Comparison of ENCODE assay signal across 22 mouse cellular contexts in the genomic region with DNA sequence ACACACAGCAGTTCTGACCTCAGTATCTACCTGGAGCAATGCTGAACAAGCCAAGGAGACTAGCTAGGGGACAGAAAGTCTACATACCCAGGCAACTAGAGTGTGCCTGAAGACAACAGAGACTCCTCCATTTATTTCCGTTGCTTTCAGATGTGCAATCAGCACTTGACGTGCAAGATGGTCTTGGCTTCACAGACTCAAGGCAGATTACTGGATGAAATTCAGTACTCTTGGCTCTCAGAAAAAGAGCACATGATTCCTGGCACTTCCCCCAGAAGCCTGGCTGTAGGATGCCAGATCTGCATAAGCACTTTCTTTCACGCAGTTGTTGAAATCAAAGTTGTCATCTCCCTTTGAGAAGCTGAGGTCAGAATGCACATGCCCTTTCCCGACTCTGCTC. TPM values are rescaled to one million over a fixed set of nuclear protein-coding genes. Genes with fewer than 3 reads are reported as not detected.
DNase-seq lines count a peak whose midpoint lies in the region; ATAC-seq and TF ChIP-seq lines count a peak whose summit lies in the region.
"Had no signal": no experiment of that assay in that cellular context is flagged by ENCODE, and none has a peak within 500 bp of the region (broad histone marks: within the 10 kb centered on the region; RNA-seq: fewer than 3 reads in every experiment).

No protein-coding gene starts in this region.

- H3K4me3 ChIP-seq in forebrain, embryonic 15.5 days = no peak overlapping the region
- H3K4me3 ChIP-seq in forebrain, embryonic 12.5 days (replicated peaks) = no peak overlapping the region
- no peak overlapping the region for H3K4me3 ChIP-seq in lung, adult 2 months (replicated peaks; ENCODE audit: extremely low read depth, low read depth, low read length)
- H3K4me3 ChIP-seq: gastrocnemius, adult 2 months; heart, adult 2 months; liver, embryonic 13.5 days had no signal

- H3K36me3 ChIP-seq in forebrain, embryonic 15.5 days = no peaks in the 10 kb centered on the region
- no peaks in the 10 kb centered on the region for H3K36me3 ChIP-seq in forebrain, embryonic 12.5 days (replicated peaks)
- H3K36me3 ChIP-seq: liver, embryonic 13.5 days had no signal

- 63% methylated on average over 4 of the region's 4 CpGs for WGBS in forebrain, embryonic 15.5 days
- 77% methylated on average over 4 of the region's 4 CpGs for WGBS in forebrain, embryonic 12.5 days
- WGBS in lung, adult 2 months = 65% methylated on average over 4 of the region's 4 CpGs

- no peak overlapping the region for H3K9ac ChIP-seq in forebrain, embryonic 15.5 days (replicated peaks)
- H3K9ac ChIP-seq in forebrain, embryonic 12.5 days = no peak overlapping the region
- H3K9ac ChIP-seq: liver, embryonic 13.5 days had no signal

- TF ChIP-seq CTCF in lung, adult 2 months (IDR thresholded peaks at IDR 0.05; ENCODE audit: insufficient read depth, low read length) = no peak

- TF ChIP-seq POLR2A in lung, adult 2 months (IDR thresholded peaks at IDR 0.05; ENCODE audit: borderline replicate concordance, extremely low read depth, low read depth, low read length) = no peak

- peak overlapping the region; percentile 44; the same call in 1 of the 2 replicates for H3K27ac ChIP-seq in forebrain, embryonic 15.5 days (replicated peaks)
- no peak overlapping the region for H3K27ac ChIP-seq in forebrain, embryonic 12.5 days
- H3K27ac ChIP-seq: gastrocnemius, adult 2 months; heart, adult 2 months; liver, embryonic 13.5 days; stomach, postnatal 0 days had no signal

- no peaks in the 10 kb centered on the region for H3K27me3 ChIP-seq in forebrain, embryonic 15.5 days
- H3K27me3 ChIP-seq in forebrain, embryonic 12.5 days = no peaks in the 10 kb centered on the region
- H3K27me3 ChIP-seq: liver, embryonic 13.5 days had no signal

- H3K4me2 ChIP-seq in forebrain, embryonic 15.5 days (replicated peaks) = no peak overlapping the region
- no peak overlapping the region for H3K4me2 ChIP-seq in forebrain, embryonic 12.5 days
- H3K4me2 ChIP-seq: liver, embryonic 13.5 days had no signal

- peak; percentile 73 for ATAC-seq in forebrain, embryonic 15.5 days (replicated peaks)
- ATAC-seq in forebrain, embryonic 12.5 days (ENCODE audit: low FRiP score) = no peak
- ATAC-seq: CD4-positive, CD25-positive, alpha-beta regulatory T cell, adult 4 months; hindbrain, embryonic 16.5 days had no signal

- intact Hi-C loops in left cerebral cortex, postnatal 36 days (cut with DNase I) = no loop called here

- peak; percentile 1 for DNase-seq in 3T3-L1 (ENCODE audit: low read depth, low spot score)
- DNase-seq in brain, adult 2 months (ENCODE audit: low read depth, low spot score) = peak; percentile 84
- peak; percentile 38 to 60 for DNase-seq in left cerebral cortex, postnatal 36 days (ENCODE audit: low spot score in 2 of 2)
- no peak for DNase-seq in kidney, postnatal 14 days
- DNase-seq in heart, adult 8-10 months (ENCODE audit: low spot score) = no peak
- no peak for DNase-seq in lung, adult 2 months
- DNase-seq: adrenal gland, postnatal 14 days; gastrocnemius, adult 2 months; heart, adult 2 months; heart, postnatal 14 days; kidney, adult 18-20 months; liver, embryonic 13.5 days; lung, postnatal 14 days; thymus, postnatal 4 days had no signal

- no peaks in the 10 kb centered on the region for H3K9me3 ChIP-seq in forebrain, embryonic 15.5 days
- no peaks in the 10 kb centered on the region for H3K9me3 ChIP-seq in forebrain, embryonic 12.5 days
- H3K9me3 ChIP-seq: liver, embryonic 13.5 days had no signal

- no peaks in the 10 kb centered on the region for H3K4me1 ChIP-seq in forebrain, embryonic 15.5 days
- H3K4me1 ChIP-seq in forebrain, embryonic 12.5 days = no peaks in the 10 kb centered on the region
- H3K4me1 ChIP-seq in lung, adult 2 months (ENCODE audit: control insufficient read depth, insufficient read depth, low read length) = no peaks in the 10 kb centered on the region
- H3K4me1 ChIP-seq: liver, embryonic 13.5 days had no signal

RNA-seq across cellular contexts. Expression of a gene that starts 18.1 kb away (rescaled TPM):
- 23.1 and 29.5 TPM in 2 replicates for polyA plus RNA-seq in forebrain, embryonic 15.5 days (2015; fragmentation: Nextera tagmentation; extraction: Ambion mirVana)
- polyA plus RNA-seq in forebrain, embryonic 12.5 days (2016; fragmentation: Nextera tagmentation; extraction: Ambion mirVana) = 1.6 and 1.9 TPM in 2 replicates
- 10 to 100 TPM; 45.2 to 50.0 TPM for total RNA-seq in left cerebral cortex, postnatal 36 days (2021)
- total RNA-seq in heart, adult 8-10 months (2022) = not detected
- polyA plus RNA-seq in lung, adult 2 months (2012; rRNA removed) = not detected in 2 replicates
- total RNA-seq: adrenal gland, postnatal 14 days; gastrocnemius, adult 2 months; heart, adult 2 months; heart, postnatal 14 days; megakaryocyte-erythroid progenitor cell, adult 5-6 weeks; MEL; monocyte, adult 5-6 weeks had no signal
- polyA plus RNA-seq: CD4-positive, CD25-positive, alpha-beta regulatory T cell, adult 4 months; heart, adult 2 months; liver, embryonic 13.5 days had no signal

Comparison
In these comparisons a context has a peak if more than half of its experiments do, and no peak if none do; other contexts are left out.
1. DNase-seq: peak in 3T3-L1 (single experiment), brain, adult 2 months (single experiment) and left cerebral cortex, postnatal 36 days (2 of 2); none in kidney, postnatal 14 days (single experiment), heart, adult 8-10 months (single experiment) and lung, adult 2 months (single experiment).